Mouse (Mus musculus): ENCODE measurements around the gene Dapk1.

Dapk1 gene

GRCm38 (mm10) chr13:60740248-60740647, 138.5 kb downstream of the Dapk1 start:
- DNase-seq (ENCODE audit: low read depth) = peak; percentile 42

GRCm38 (mm10) chr13:60742611-60743010, 140.9 kb downstream of the Dapk1 start:
- no peak for DNase-seq (ENCODE audit: low read depth)

- no peak for DNase-seq (ENCODE audit: low read depth)
Measured at GRCm38 (mm10) chr13:60743381-60744077, 141.8 kb downstream of the Dapk1 start.

- DNase-seq (ENCODE audit: low read depth) = peak; percentile 77
Measured at GRCm38 (mm10) chr13:60744078-60744460, 142.3 kb downstream of the Dapk1 start.

- no peak for DNase-seq (ENCODE audit: low read depth)
Measured at GRCm38 (mm10) chr13:60744736-60745135, 143.0 kb downstream of the Dapk1 start.

GRCm38 (mm10) chr13:60745358-60745757, 143.6 kb downstream of the Dapk1 start:
- no peak for DNase-seq (ENCODE audit: low read depth)

GRCm38 (mm10) chr13:60746271-60746670, 144.5 kb downstream of the Dapk1 start:
- peak; percentile 74 for DNase-seq (ENCODE audit: low read depth)

GRCm38 (mm10) chr13:60747201-60747600, 145.5 kb downstream of the Dapk1 start:
- DNase-seq (ENCODE audit: low read depth) = no peak

- peak; percentile 48 for DNase-seq (ENCODE audit: low read depth)
Measured at GRCm38 (mm10) chr13:60748556-60748955, 146.8 kb downstream of the Dapk1 start.

- no peak for DNase-seq (ENCODE audit: low read depth)
Measured at GRCm38 (mm10) chr13:60750930-60751329, 149.2 kb downstream of the Dapk1 start.

- DNase-seq (ENCODE audit: low read depth) = no peak
Measured at GRCm38 (mm10) chr13:60753216-60753615, 151.5 kb downstream of the Dapk1 start.

- no peak for DNase-seq (ENCODE audit: low read depth)
Measured at GRCm38 (mm10) chr13:60755251-60755650, 153.5 kb downstream of the Dapk1 start.

GRCm38 (mm10) chr13:60757292-60757691, 155.5 kb downstream of the Dapk1 start:
- DNase-seq (ENCODE audit: low read depth) = no peak

- DNase-seq (ENCODE audit: low read depth) = peak; percentile 34
Measured at GRCm38 (mm10) chr13:60759136-60759535, 157.4 kb downstream of the Dapk1 start.

GRCm38 (mm10) chr13:60760392-60760791, 158.6 kb downstream of the Dapk1 start:
- DNase-seq (ENCODE audit: low read depth) = no peak

- DNase-seq (ENCODE audit: low read depth) = no peak
Measured at GRCm38 (mm10) chr13:60761161-60761560, 159.4 kb downstream of the Dapk1 start.

GRCm38 (mm10) chr13:60780534-60780933, 178.8 kb downstream of the Dapk1 start:
- no peak for DNase-seq (ENCODE audit: low read depth)

GRCm38 (mm10) chr13:60783301-60783700, 181.6 kb downstream of the Dapk1 start:
- no peak for DNase-seq (ENCODE audit: low read depth)

- no peak for DNase-seq (ENCODE audit: low read depth)
Measured at GRCm38 (mm10) chr13:60786264-60786663, 184.5 kb downstream of the Dapk1 start, which contains the start of gene BC051665. BC051665 (minus strand) TSS chr13:60786364.

- DNase-seq (ENCODE audit: low read depth) = no peak
Measured at GRCm38 (mm10) chr13:60789466-60789865, 187.7 kb downstream of the Dapk1 start.

- DNase-seq (ENCODE audit: low read depth) = no peak
Measured at GRCm38 (mm10) chr13:60802749-60803148, 201.0 kb downstream of the Dapk1 start, which contains the start of gene Ctsll3. Ctsll3 (minus strand) TSS chr13:60802849.

GRCm38 (mm10) chr13:60809690-60810089, 207.9 kb downstream of the Dapk1 start:
- no peak for DNase-seq (ENCODE audit: low read depth)

GRCm38 (mm10) chr13:60812768-60813167, 211.0 kb downstream of the Dapk1 start:
- no peak for DNase-seq (ENCODE audit: low read depth)

All from induced T-regulatory cell, adult 2 months (primary cell).